In genomic region chr5:68048783-68049182, GRCm38 (mm10) we compare ENCODE assay signal across 12 mouse cellular contexts. TPM values are rescaled to one million over a fixed set of nuclear protein-coding genes. Genes with fewer than 3 reads are reported as not detected.
DNase-seq lines count a peak whose midpoint lies in the region; TF ChIP-seq lines count a peak whose summit lies in the region.
"Had no signal": no experiment of that assay in that cellular context is flagged by ENCODE, and none has a peak within 500 bp of the region (broad histone marks: within the 10 kb centered on the region; RNA-seq: fewer than 3 reads in every experiment).

No protein-coding gene starts in this region.

- no peaks in the 10 kb centered on the region for H3K9me3 ChIP-seq in embryonic facial prominence, embryonic 10.5 days
- H3K9me3 ChIP-seq: limb, embryonic 10.5 days; stomach, embryonic 15.5 days had no signal

- TF ChIP-seq CTCF in cerebellum, adult 2 months (IDR thresholded peaks at IDR 0.05; ENCODE audit: borderline replicate concordance, insufficient read depth, low read depth, low read length) = no peak

- TF ChIP-seq POLR2A in cerebellum, adult 2 months (IDR thresholded peaks at IDR 0.05; ENCODE audit: borderline replicate concordance, insufficient read depth, low read length) = no peak

- H3K4me1 ChIP-seq in cerebellum, adult 2 months (ENCODE audit: control insufficient read depth, insufficient read depth, low read length) = peaks cover 3% of the 10 kb centered on the region; the same call in 1 of the 2 replicates
- H3K4me1 ChIP-seq in embryonic facial prominence, embryonic 10.5 days = no peaks in the 10 kb centered on the region
- H3K4me1 ChIP-seq: limb, embryonic 10.5 days; stomach, embryonic 15.5 days had no signal

- no peak overlapping the region for H3K4me3 ChIP-seq in cerebellum, adult 2 months (replicated peaks; ENCODE audit: insufficient read depth, low read depth, low read length)
- H3K4me3 ChIP-seq in embryonic facial prominence, embryonic 10.5 days = no peak overlapping the region
- H3K4me3 ChIP-seq: erythroblast, embryonic 14.5 days; limb, embryonic 10.5 days; stomach, embryonic 15.5 days had no signal

- peak; percentile 5 for DNase-seq in adrenal gland, postnatal 14 days
- no peak for DNase-seq in adrenal gland, postnatal 25 days
- peak; percentile 38 for DNase-seq in layer of hippocampus, adult 9-11 months
- DNase-seq in layer of hippocampus, postnatal 10 days (ENCODE audit: low spot score in 2 of 2) = no peak
- peak; percentile 84 to 95 for DNase-seq in cerebellum, adult 2 months
- DNase-seq in kidney, postnatal 4 days = peak; percentile 2 to 10
- DNase-seq in frontal cortex, postnatal 36 days (ENCODE audit: low spot score in 2 of 2) = no peak
- no peak for DNase-seq in embryonic facial prominence, embryonic 10.5 days (ENCODE audit: low spot score)

- no peaks in the 10 kb centered on the region for H3K27me3 ChIP-seq in cerebellum, adult 2 months (ENCODE audit: control insufficient read depth, insufficient read depth, low read length)
- no peaks in the 10 kb centered on the region for H3K27me3 ChIP-seq in embryonic facial prominence, embryonic 10.5 days (replicated peaks; ENCODE audit: low read depth, poor library complexity, severe bottlenecking)
- H3K27me3 ChIP-seq: stomach, embryonic 15.5 days had no signal

- H3K27ac ChIP-seq in cerebellum, adult 2 months (ENCODE audit: insufficient read depth, low read length) = peak overlapping the region; percentile 1; the same call in 1 of the 2 replicates
- H3K27ac ChIP-seq in embryonic facial prominence, embryonic 10.5 days (replicated peaks) = no peak overlapping the region
- H3K27ac ChIP-seq: limb, embryonic 10.5 days; stomach, embryonic 15.5 days had no signal

- H3K36me3 ChIP-seq in embryonic facial prominence, embryonic 10.5 days (replicated peaks) = no peaks in the 10 kb centered on the region
- H3K36me3 ChIP-seq: limb, embryonic 10.5 days; stomach, embryonic 15.5 days had no signal

- WGBS in cerebellum, adult 2 months = 8% methylated on average over 4 of the region's 4 CpGs
- WGBS in embryonic facial prominence, embryonic 10.5 days = 50% methylated on average over 4 of the region's 4 CpGs

RNA-seq across cellular contexts. Expression of gene Grxcr1, which starts 17.1 kb away (rescaled TPM):
- not detected in 2 replicates for total RNA-seq in adrenal gland, postnatal 14 days (2021)
- total RNA-seq in adrenal gland, postnatal 25 days (2021) = not detected in 2 replicates
- total RNA-seq in layer of hippocampus, postnatal 10 days (2021) = not detected
- not detected in 2 replicates for polyA plus RNA-seq in cerebellum, adult 2 months (2012; rRNA removed)
- 0.19 TPM in 2 replicates for polyA plus RNA-seq in embryonic facial prominence, embryonic 10.5 days (2016; fragmentation: Nextera tagmentation; extraction: Ambion mirVana)
- polyA plus RNA-seq: erythroblast, embryonic 14.5 days; heart, embryonic 16.5 days; limb, embryonic 10.5 days; stomach, embryonic 15.5 days had no signal

Comparison
In these comparisons a context has a peak if more than half of its experiments do, and no peak if none do; other contexts are left out.
1. DNase-seq: peak in adrenal gland, postnatal 14 days (single experiment), layer of hippocampus, adult 9-11 months (single experiment), cerebellum, adult 2 months (2 of 2) and kidney, postnatal 4 days (2 of 2); none in adrenal gland, postnatal 25 days (single experiment), layer of hippocampus, postnatal 10 days (0 of 2), frontal cortex, postnatal 36 days (0 of 2) and embryonic facial prominence, embryonic 10.5 days (single experiment).